Mouse (Mus musculus) E14TG2a.4 (cell line): ENCODE results near the gene Uso1.

ENCODE experiments used
- CTCF ChIP-seq: conservative IDR thresholded peaks from 2 replicates; pipeline ENCODE4 v1.5.1; 2014; ENCODE audit warnings: low read length
- POU5F1 ChIP-seq: IDR thresholded peaks from 2 replicates; pipeline ENCODE4 v1.6.1; 2014; ENCODE audit warnings: low read length, borderline replicate concordance

- TF ChIP-seq CTCF (no peak), POU5F1 (no peak)
Observed at GRCm38 (mm10) chr5:92143665-92144064, 5.9 kb downstream of the Uso1 start.
